Mouse (Mus musculus) cerebellum, adult 2 months (tissue): ENCODE results near the gene Pex7.

Source experiments
- CTCF ChIP-seq: fragments of 200-500 bp; IDR thresholded peaks from 2 replicates; pipeline ENCODE4 v1.5.1; 2011; ENCODE audit warnings: low read depth, mild to moderate bottlenecking, control low read depth, low read length, moderate library complexity, borderline replicate concordance; ENCODE audit not compliant: insufficient read depth
- POLR2A ChIP-seq: fragments of 200-500 bp; IDR thresholded peaks from 2 replicates; pipeline ENCODE4 v1.6.1; 2011; ENCODE audit warnings: low read length, control low read depth, borderline replicate concordance; ENCODE audit not compliant: insufficient read depth

DNA sequence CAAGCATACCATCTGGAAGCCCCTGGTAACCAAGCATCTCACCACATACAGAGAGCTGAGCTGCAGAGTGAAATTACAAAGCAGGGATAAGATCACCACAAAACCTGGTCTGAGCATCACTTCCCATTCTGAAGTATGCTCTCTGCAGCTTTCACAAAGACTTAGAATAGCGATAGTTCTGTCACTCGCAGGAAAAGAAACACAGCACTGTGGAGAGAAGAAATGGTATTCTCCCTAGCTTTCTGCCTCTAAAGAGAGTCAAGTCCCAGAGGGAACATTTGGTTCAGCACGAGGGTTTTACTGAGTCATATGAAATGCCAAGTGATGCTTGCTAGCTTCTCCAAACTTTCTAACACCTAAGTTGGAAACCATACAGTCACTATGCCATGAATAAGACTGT is 17.6 kb downstream of the Pex7 start:
- no peak for TF ChIP-seq CTCF
- TF ChIP-seq POLR2A = no peak
